Mouse (Mus musculus): Measurements from ENCODE around the gene Zfp711.

Gene Zfp711

DNA sequence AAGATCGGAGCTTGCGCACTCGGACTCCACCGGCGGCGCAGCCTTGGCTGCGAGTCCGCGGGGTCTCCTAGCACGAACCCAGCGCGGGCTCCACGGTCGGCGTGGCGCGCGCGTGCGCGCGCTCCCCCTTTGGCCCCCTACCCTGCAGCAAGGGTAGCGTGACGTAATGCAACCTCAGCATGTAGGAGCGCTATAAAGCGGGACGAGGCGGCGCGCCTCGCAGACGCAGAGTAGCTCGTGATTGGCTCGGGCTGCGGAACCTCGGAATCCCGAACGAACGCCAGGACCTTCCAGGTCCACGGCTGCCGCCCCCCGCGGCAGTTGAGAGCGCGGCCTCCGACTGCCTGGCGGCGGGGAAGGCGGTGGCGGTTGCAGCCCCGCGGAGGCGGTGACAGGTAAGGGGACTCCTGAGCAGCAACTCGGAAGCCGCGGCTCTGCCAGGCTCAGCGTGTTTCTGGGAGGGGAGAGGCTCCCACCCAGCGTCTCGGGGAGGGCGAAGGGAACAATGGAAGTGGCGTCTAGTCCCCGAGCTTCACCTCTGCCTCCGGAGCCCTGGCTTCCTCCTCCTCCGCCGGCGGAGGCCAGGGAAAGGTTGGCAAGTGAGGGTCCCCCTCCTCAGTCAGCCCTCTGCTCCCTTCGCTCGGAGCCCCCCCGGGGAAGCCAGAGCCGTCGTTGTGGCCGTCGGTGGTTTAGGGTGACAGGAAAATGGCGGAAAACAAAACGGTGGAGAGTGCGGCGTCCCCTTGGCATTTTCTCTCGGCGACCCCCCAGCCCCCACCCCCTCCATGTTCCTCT, at the start of gene Zfp711:
TSS of gene Zfp711 (plus strand) at position 16 of the 795 bp plus-strand sequence.
- DNase-seq = peak; percentile 33 to 39

DNA sequence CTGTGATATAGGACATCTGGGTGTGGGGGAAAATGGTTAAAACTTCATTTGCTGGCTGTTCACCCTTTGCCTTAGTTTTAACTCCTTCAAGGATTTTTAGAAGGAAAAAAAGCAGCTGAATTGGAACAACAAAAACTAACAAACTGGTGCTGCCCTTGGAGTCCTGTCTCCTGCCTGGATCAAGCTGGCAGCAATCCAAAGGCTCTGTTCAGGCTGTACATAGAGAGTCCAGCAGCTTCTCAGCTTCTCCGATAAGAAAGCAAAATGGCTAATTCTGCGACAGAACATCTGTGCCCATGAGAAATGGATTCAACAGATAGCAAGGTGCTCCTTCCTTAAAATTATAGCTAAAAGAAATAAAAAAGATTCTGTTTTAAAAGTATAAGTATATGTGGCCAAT, 32.6 kb upstream of the Zfp711 start:
- DNase-seq = peak in 1 of 2 experiments; percentile 4

DNA sequence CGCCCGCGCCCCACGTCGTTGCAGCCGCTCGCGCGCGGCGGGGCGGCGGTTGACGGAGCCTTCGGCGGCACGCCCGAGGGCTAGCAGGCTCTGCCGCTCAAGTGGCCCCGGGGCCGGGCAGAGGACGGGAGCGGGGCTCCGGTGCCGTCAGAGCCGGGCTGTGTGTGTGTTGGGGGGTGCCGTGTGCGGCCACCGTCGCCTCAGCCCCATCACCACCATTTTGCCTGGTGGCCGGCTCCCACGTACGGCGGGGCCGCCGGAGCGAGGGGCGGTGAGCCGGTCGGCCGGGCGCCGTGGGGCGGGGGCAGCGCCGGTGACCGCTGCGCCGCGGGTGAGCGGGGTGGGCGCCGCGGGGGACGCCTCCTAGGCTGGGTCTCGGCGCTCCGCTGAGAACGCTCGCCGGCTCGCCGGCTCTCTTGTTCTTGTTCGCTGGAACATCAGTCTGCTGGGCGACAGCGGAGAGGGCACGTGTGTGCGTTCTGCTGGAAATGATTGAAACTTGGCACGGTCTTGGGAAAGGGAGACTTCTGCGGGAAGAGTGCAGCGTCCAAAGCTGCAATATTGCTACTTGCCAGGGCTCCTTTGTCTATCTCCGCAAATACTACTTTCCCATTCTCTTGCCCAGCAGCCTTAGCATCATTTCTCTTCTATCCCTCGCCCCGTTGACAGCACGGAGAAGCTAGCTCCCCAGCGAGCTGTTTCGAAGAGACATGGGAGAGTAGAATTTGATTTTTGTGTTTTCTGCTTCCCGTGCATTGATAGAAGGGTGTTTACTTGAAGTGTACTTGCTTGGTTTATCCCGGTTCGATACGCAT, 1.2 kb downstream of the Zfp711 start:
- DNase-seq = peak; percentile 8 to 15

DNA sequence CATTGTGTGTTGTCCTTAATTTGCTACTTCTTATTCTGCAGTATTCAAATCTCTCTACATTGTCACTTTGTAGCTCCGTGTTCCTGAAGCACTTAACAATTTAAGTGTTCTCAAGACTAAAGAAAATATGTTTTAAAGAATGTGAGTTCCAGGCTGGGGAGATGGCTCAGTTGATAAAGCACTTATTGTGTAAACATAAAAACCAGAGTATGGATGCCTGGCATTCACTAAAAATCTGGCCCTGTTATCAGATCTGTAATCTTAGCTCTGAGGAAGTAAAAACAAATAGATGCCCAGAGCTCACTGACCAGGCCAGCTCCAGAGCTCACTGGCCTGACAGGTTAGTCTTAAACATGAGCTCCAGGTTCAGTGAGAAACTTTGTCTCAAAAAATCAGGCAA, 75.2 kb downstream of the Zfp711 start:
- no peak for DNase-seq

DNA sequence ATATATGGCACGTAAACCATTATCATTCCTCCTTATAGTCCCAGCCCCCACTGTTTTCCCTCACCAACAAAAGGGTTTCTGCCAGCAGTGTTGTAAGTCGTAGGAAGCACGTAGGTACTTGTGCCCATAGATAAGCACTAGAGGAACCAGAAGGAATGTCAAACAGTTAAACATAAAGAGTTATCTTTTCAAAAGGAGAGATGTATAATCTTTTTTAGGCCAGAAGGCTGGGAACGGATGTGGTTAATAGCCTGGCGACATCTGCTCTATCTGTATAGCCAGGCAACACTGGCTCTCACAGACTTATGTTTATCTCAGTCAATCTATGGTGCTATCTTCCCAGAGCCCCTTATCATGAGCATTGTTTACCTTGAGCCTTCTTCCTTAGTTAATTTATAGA, 80.3 kb downstream of the Zfp711 start:
- DNase-seq = no peak
